Mouse (Mus musculus) intestine, embryonic 15.5 days (tissue): ENCODE results near the gene Axin1. TPM values are rescaled to one million over a fixed set of nuclear protein-coding genes. Genes with fewer than 3 reads are reported as not detected.
A peak's percentile ranks its signal among the peaks of the same experiment; 100 is the strongest.
"Not testable (repeated sequence)": the region's sequence is repeated elsewhere in the genome, so short reads cannot be mapped to it uniquely, and the experiment has no call there.

Source experiments
- ATAC-seq: fragments of 200-750 bp; cut with Nextera tagmentation; 2 replicates; pipeline ENCODE4 v1.8.0; 2017; ENCODE audit warnings: moderate TSS enrichment, moderate library complexity
- H3K27ac ChIP-seq: fragments of 300-500 bp; sonication (generic); 2 replicates; pipeline ENCODE4 v1.5.1; 2015; ENCODE audit warnings: mild to moderate bottlenecking, inconsistent platforms
- H3K27me3 ChIP-seq: fragments of 300-500 bp; sonication (generic); replicated peaks from 2 replicates; pipeline ENCODE4 v1.6.1; 2015; ENCODE audit warnings: inconsistent platforms
- H3K36me3 ChIP-seq: fragments of 300-500 bp; sonication (generic); 2 replicates; pipeline ENCODE4 v1.6.1; 2015; ENCODE audit warnings: inconsistent platforms
- H3K4me1 ChIP-seq: fragments of 300-500 bp; sonication (generic); replicated peaks from 2 replicates; pipeline ENCODE4 v1.6.1; 2015; ENCODE audit warnings: inconsistent platforms
- H3K4me2 ChIP-seq: fragments of 300-500 bp; sonication (generic); replicated peaks from 2 replicates; pipeline ENCODE4 v1.6.1; 2015; ENCODE audit warnings: mild to moderate bottlenecking, inconsistent platforms
- H3K4me3 ChIP-seq: fragments of 300-500 bp; sonication (generic); replicated peaks from 2 replicates; pipeline ENCODE4 v1.5.1; 2015; ENCODE audit warnings: inconsistent platforms
- H3K9ac ChIP-seq: fragments of 300-500 bp; sonication (generic); 2 replicates; pipeline ENCODE4 v1.6.1; 2015; ENCODE audit warnings: inconsistent platforms
- H3K9me3 ChIP-seq: fragments of 300-500 bp; sonication (generic); 2 replicates; pipeline ENCODE4 v1.6.1; 2016; ENCODE audit warnings: inconsistent platforms
- WGBS: fragments of 180-500 bp; shearing (Covaris S2); methylation state at CpG from one replicate; pipeline ENCODE4 v1.1.7; 2015; 5-methylcytosine and 5-hydroxymethylcytosine counted together
- polyA plus RNA-seq: library from polyadenylated mRNA; unstranded; fragments of >200 nt; fragmentation: Nextera tagmentation; extraction: Ambion mirVana; gene quantifications from 2 replicates; pipeline ENCODE4 v1.2.1, GENCODE M21; 2015

Gene Axin1
- polyA plus RNA-seq, 1 experiment from 2014 or later = 17.8 TPM

GRCm38 (mm10) chr17:26112751-26113150 lies 25.7 kb upstream of the Axin1 start:
- ATAC-seq = peak; percentile 0; the same call in 1 of the 2 replicates
- H3K4me3 ChIP-seq = peak overlapping the region; percentile 67
- H3K9ac ChIP-seq = peak overlapping the region; percentile 71
- no peak overlapping the region for H3K27ac ChIP-seq
- WGBS = 20% methylated on average over 14 of the region's 14 CpGs
- no peaks in the 10 kb centered on the region for H3K36me3 ChIP-seq
- peaks cover 52% of the 10 kb centered on the region for H3K27me3 ChIP-seq
- H3K9me3 ChIP-seq = no peaks in the 10 kb centered on the region
- peaks cover 31% of the 10 kb centered on the region for H3K4me1 ChIP-seq
- H3K4me2 ChIP-seq = peak overlapping the region; percentile 95

DNA sequence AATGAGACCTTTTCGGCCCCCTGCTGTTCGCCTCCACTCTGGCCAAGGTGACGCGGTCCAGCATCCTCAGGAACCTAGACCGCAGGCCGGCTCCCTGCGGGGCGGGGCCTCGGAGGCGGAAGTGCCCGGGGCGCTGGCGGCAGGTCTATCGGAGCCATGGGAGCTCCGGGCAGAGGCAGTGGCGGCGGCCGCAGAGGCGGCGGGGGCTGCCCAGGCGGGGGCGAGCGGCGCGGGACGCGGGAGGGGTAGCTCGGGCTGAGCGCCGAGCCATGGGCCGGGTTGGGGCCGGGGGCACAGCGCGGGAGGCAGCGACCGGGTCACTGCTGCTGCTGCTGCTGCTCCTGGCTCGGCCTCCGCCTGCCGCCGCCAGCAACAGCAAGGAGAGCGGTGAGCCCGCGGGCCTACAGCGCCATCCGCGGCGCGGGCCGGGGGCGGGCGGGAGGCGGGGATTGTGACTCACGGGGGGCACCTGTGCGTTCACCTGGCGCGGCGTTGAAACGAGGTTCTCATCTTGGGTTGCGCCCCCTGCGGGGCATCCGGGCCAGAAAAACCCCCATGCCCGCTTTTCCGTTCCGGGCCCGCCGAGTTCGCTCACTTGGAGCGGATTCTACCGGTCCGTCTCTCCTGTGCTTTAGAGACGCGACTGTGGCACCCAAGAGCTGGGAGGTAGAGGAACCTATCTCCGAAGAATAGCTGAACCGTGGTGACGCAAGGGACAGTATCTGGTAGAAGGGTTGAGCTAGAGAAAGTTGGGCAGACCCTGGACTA lies 25.1 kb upstream of the Axin1 start, which contains the start of gene Tmem8:
Tmem8 (plus strand) TSS at position 119 of the 768 bp plus-strand sequence.
- Histone ChIP-seq H3K4me2 (peak within 1 kb of the TSS; percentile 95), H3K4me1 (peaks cover 31% of the 10 kb centered on the region), H3K4me3 (peak within 1 kb of the TSS; percentile 67), H3K9me3 (no peaks in the 10 kb centered on the region), H3K27me3 (peaks cover 56% of the 10 kb centered on the region), H3K9ac (peak within 1 kb of the TSS; percentile 71), H3K36me3 (no peaks in the 10 kb centered on the region), H3K27ac (peak within 1 kb of the TSS; percentile 70)
- peak; percentile 82 for ATAC-seq
- WGBS = under 1% methylated on average over 70 of the region's 75 CpGs

- H3K4me1 ChIP-seq = peaks cover 31% of the 10 kb centered on the region
These were observed 24.4 kb upstream of the Axin1 start for GRCm38 (mm10) chr17:26114061-26114460.

GRCm38 (mm10) chr17:26114461-26114860 lies 24.0 kb upstream of the Axin1 start:
- not testable (repeated sequence) for H3K9ac ChIP-seq, H3K27ac ChIP-seq, H3K36me3 ChIP-seq, ATAC-seq, H3K4me3 ChIP-seq, H3K4me2 ChIP-seq, H3K9me3 ChIP-seq
- Histone ChIP-seq H3K4me1 (peaks cover 31% of the 10 kb centered on the region), H3K27me3 (peaks cover 58% of the 10 kb centered on the region)
- 72% methylated on average over 7 of the region's 7 CpGs for WGBS

More at GRCm38 (mm10) chr17:26114061-26114460, 24.4 kb upstream of the Axin1 start:
- 11% methylated on average over 8 of the region's 8 CpGs for WGBS
- peak overlapping the region; percentile 95 for H3K4me2 ChIP-seq
- H3K27ac ChIP-seq = peak overlapping the region; percentile 70
- no peak for ATAC-seq
- H3K27me3 ChIP-seq = peaks cover 58% of the 10 kb centered on the region
- no peaks in the 10 kb centered on the region for H3K9me3 ChIP-seq
- peak overlapping the region; percentile 71 for H3K9ac ChIP-seq
- no peaks in the 10 kb centered on the region for H3K36me3 ChIP-seq
- H3K4me3 ChIP-seq = peak overlapping the region; percentile 67

GRCm38 (mm10) chr17:26115205-26115898 lies 23.1 kb upstream of the Axin1 start:
- Histone ChIP-seq H3K27ac (peak overlapping the region; percentile 71), H3K4me3 (no peak overlapping the region), H3K9ac (no peak overlapping the region), H3K27me3 (peaks cover 58% of the 10 kb centered on the region), H3K36me3 (no peaks in the 10 kb centered on the region), H3K9me3 (no peaks in the 10 kb centered on the region), H3K4me2 (peak overlapping the region; percentile 18), H3K4me1 (peaks cover 37% of the 10 kb centered on the region)
- peak; percentile 9; the same call in 1 of the 2 replicates for ATAC-seq
- 80% methylated on average over 7 of the region's 7 CpGs for WGBS

GRCm38 (mm10) chr17:26115956-26116487 lies 22.5 kb upstream of the Axin1 start:
- Histone ChIP-seq H3K9ac (no peak overlapping the region), H3K27me3 (peaks cover 54% of the 10 kb centered on the region), H3K4me2 (peak overlapping the region; percentile 18), H3K36me3 (no peaks in the 10 kb centered on the region), H3K27ac (peak overlapping the region; percentile 71), H3K4me1 (peaks cover 38% of the 10 kb centered on the region), H3K4me3 (no peak overlapping the region), H3K9me3 (no peaks in the 10 kb centered on the region)
- peak; percentile 4; the same call in 1 of the 2 replicates for ATAC-seq
- WGBS = 57% methylated on average over 3 of the region's 3 CpGs

- Histone ChIP-seq H3K9ac (no peak overlapping the region), H3K4me2 (peak overlapping the region; percentile 10; the same call in 1 of the 2 replicates), H3K4me3 (no peak overlapping the region), H3K4me1 (peaks cover 38% of the 10 kb centered on the region), H3K27me3 (peaks cover 49% of the 10 kb centered on the region), H3K9me3 (no peaks in the 10 kb centered on the region), H3K36me3 (no peaks in the 10 kb centered on the region), H3K27ac (peak overlapping the region; percentile 71)
- WGBS = 76% methylated on average over 17 of the region's 17 CpGs
- peak; percentile 42 for ATAC-seq
These were observed 21.8 kb upstream of the Axin1 start for GRCm38 (mm10) chr17:26116503-26117258.

DNA sequence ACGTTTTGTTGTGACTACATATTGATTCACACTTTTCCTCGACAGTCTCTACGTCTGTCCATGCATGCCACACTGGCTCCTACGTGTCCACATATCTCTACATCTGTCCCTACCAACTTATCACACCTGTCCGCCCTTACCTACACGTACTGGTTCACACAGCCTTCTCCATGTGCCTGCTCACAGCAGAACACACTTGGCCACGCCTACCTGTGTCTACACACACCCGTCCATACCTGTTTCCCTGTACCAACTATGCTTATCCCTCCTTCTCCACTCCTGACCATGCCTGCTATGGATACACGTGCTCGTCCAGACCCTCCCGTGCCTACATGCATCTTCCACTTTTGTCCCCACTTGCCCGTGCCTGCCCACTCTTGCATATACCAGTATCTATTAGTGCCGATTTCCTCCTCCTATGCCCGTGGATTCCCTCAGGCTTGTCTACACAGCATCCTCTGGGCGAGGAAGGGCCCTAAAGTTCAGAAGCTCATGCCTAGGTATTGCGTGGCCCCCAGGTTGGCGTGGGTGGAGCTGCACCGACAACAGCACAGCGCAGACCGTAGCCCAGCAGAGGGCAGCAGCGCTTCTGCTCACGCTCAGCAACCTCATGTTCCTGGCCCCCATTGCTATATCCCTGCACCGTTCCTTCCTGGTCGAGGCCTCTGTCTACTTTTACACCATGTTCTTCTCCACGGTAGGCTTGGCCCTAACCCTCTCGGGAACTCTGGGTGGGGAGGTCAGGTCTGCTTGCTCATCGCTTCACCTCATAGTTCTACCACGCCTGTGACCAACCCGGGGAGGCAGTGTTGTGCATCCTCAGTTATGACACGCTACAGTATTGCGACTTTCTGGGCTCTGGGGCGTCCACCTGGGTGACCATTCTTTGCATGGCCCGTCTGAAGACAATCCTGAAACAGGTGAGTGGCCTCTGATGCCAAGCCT lies 18.4 kb upstream of the Axin1 start:
- no peak overlapping the region for H3K9ac ChIP-seq
- H3K4me1 ChIP-seq = peaks cover 32% of the 10 kb centered on the region
- no peak overlapping the region for H3K4me3 ChIP-seq
- 45% methylated on average over 33 of the region's 33 CpGs for WGBS
- no peaks in the 10 kb centered on the region for H3K36me3 ChIP-seq
- peak; percentile 27; the same call in 1 of the 2 replicates for ATAC-seq
- peak overlapping the region; percentile 31 for H3K4me2 ChIP-seq
- H3K27ac ChIP-seq = no peak overlapping the region
- H3K27me3 ChIP-seq = peaks cover 18% of the 10 kb centered on the region
- no peaks in the 10 kb centered on the region for H3K9me3 ChIP-seq

- Histone ChIP-seq H3K9ac (no peak overlapping the region), H3K36me3 (peaks cover 20% of the 10 kb centered on the region), H3K27me3 (peaks cover 6% of the 10 kb centered on the region; the same call in 1 of the 2 replicates), H3K9me3 (no peaks in the 10 kb centered on the region), H3K4me3 (no peak overlapping the region), H3K4me1 (peaks cover 15% of the 10 kb centered on the region), H3K4me2 (no peak overlapping the region), H3K27ac (no peak overlapping the region)
- ATAC-seq = no peak
- 61% methylated on average over 5 of the region's 5 CpGs for WGBS
These were observed 15.9 kb upstream of the Axin1 start for GRCm38 (mm10) chr17:26122431-26123140.

DNA sequence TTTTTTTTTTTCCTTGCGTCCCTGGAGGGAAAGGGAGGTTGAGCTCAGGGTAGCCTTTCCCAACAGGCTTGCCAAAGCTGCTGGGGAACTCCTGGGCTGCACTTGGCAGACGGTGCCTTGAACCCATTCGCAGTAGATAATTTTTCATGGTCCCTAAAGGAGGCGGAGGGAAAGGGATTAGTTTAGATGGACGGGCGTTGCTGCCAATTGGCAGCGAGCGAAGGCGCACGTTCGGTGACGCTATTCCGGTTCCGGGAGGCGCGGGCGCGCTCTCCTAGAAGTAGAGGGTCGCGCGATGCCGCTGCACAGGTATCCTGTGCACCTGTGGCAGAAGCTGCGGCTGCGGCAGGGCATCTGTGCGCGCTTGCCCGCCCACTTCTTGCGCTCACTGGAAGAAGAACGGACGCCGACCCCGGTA lies 15.2 kb upstream of the Axin1 start, which contains the start of gene Mrpl28:
Mrpl28 (plus strand) TSS at position 234 of the 418 bp plus-strand sequence.
- Histone ChIP-seq H3K9ac (peak within 1 kb of the TSS; percentile 74), H3K36me3 (peaks cover 24% of the 10 kb centered on the region), H3K4me1 (peaks cover 15% of the 10 kb centered on the region), H3K27me3 (peaks cover 3% of the 10 kb centered on the region; the same call in 1 of the 2 replicates), H3K9me3 (no peaks in the 10 kb centered on the region), H3K4me3 (peak within 1 kb of the TSS; percentile 90), H3K4me2 (peak within 1 kb of the TSS; percentile 80), H3K27ac (peak within 1 kb of the TSS; percentile 67)
- peak; percentile 95 for ATAC-seq
- WGBS = under 1% methylated on average over 32 of the region's 32 CpGs
